Mouse (Mus musculus) embryonic facial prominence, embryonic 11.5 days (tissue): ENCODE data around the gene Adipoq. TPM values are rescaled to one million over a fixed set of nuclear protein-coding genes. Genes with fewer than 3 reads are reported as not detected.

Experiments
- ATAC-seq: fragments of 200-750 bp; cut with Nextera tagmentation; replicated peaks from 2 replicates; pipeline ENCODE4 v1.8.0; 2017; ENCODE audit warnings: low read depth; ENCODE audit not compliant: insufficient number of reproducible peaks, low FRiP score, low TSS enrichment
- DNase-seq: peaks from one replicate; pipeline ENCODE4 v3.0.0-alpha.2; 2015; ENCODE audit warnings: low spot score
- H3K27ac ChIP-seq: fragments of 300-500 bp; sonication (generic); replicated peaks from 2 replicates; pipeline ENCODE4 v1.5.1; 2014; ENCODE audit warnings: mild to moderate bottlenecking, low read depth, low read length, control low read depth
- H3K27me3 ChIP-seq: fragments of 300-500 bp; sonication (generic); 2 replicates; pipeline ENCODE4 v1.6.1; 2014; ENCODE audit warnings: mild to moderate bottlenecking, low read length, moderate library complexity, mixed read lengths; ENCODE audit not compliant: control insufficient read depth, insufficient read depth
- H3K36me3 ChIP-seq: fragments of 300-500 bp; sonication (generic); replicated peaks from 2 replicates; pipeline ENCODE4 v1.6.1; 2014; ENCODE audit warnings: low read depth, mild to moderate bottlenecking, low read length, moderate library complexity, mixed read lengths; ENCODE audit not compliant: control insufficient read depth, insufficient read depth
- H3K4me1 ChIP-seq: fragments of 300-500 bp; sonication (generic); 2 replicates; pipeline ENCODE4 v1.6.1; 2014; ENCODE audit warnings: low read length, mixed read lengths; ENCODE audit not compliant: control insufficient read depth, insufficient read depth
- H3K4me2 ChIP-seq: fragments of 300-500 bp; sonication (generic); 2 replicates; pipeline ENCODE4 v1.6.1; 2014; ENCODE audit warnings: low read depth, mild to moderate bottlenecking, control low read depth, low read length, moderate library complexity
- H3K4me3 ChIP-seq: fragments of 300-500 bp; sonication (generic); 2 replicates; pipeline ENCODE4 v1.5.1; 2014; ENCODE audit warnings: low read depth, low read length, control low read depth
- H3K9ac ChIP-seq: fragments of 300-500 bp; sonication (generic); replicated peaks from 2 replicates; pipeline ENCODE4 v1.6.1; 2014; ENCODE audit warnings: mild to moderate bottlenecking, control low read depth, low read length
- H3K9me3 ChIP-seq: fragments of 300-500 bp; sonication (generic); replicated peaks from 2 replicates; pipeline ENCODE4 v1.6.1; 2016; ENCODE audit warnings: mild to moderate bottlenecking, low read length, inconsistent platforms, mixed read lengths; ENCODE audit not compliant: control insufficient read depth
- WGBS: fragments of 180-500 bp; shearing (Covaris S2); extraction: QIAGEN DNeasy Blood & Tissue Kit; methylation state at CpG from one replicate; pipeline ENCODE4 v1.1.7; 2014; 5-methylcytosine and 5-hydroxymethylcytosine counted together
- polyA plus RNA-seq: library from polyadenylated mRNA; unstranded; fragments of >200 nt; fragmentation: Nextera tagmentation; extraction: Ambion mirVana; gene quantifications from 2 replicates; pipeline ENCODE4 v1.2.1, GENCODE M21; 2014

Adipoq gene
- polyA plus RNA-seq, 1 experiment from 2014 or later: not detected

GRCm38 (mm10) chr16:23103038-23103745 lies 43.1 kb upstream of the Adipoq start:
- Histone ChIP-seq H3K27ac (no peak overlapping the region), H3K4me2 (peak overlapping the region; percentile 37), H3K36me3 (no peaks in the 10 kb centered on the region), H3K4me3 (peak overlapping the region; percentile 13; the same call in 1 of the 2 replicates), H3K4me1 (peaks cover 3% of the 10 kb centered on the region), H3K27me3 (no peaks in the 10 kb centered on the region), H3K9me3 (no peaks in the 10 kb centered on the region), H3K9ac (peak overlapping the region; percentile 29; the same call in 1 of the 2 replicates)
- DNase-seq: no peak
- WGBS: 46% methylated on average over 17 of the region's 17 CpGs
- ATAC-seq: no peak

DNA sequence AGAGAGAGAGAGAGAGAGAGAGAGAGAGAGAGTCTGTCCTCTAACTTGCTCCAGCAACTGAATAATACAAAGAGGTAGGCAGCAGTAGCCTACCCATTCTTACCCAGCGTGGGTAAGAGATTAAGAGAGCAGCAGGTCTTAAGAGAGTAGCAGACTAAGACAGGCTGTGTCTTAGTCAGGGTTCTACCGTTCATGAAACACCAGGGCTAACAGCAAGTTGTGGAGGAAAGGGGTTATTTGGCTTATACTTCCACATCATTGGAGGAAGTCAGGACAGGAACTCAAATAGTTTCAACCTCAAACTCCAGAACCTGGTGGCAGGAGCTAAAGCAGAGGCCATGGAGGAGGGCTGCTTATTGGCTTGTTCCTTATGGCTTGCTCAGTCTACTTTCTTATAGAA lies 42.5 kb upstream of the Adipoq start:
- H3K27me3 ChIP-seq: no peaks in the 10 kb centered on the region
- DNase-seq: no peak
- H3K4me2 ChIP-seq: no peak overlapping the region
- H3K27ac ChIP-seq: no peak overlapping the region
- ATAC-seq: no peak
- H3K9me3 ChIP-seq: no peaks in the 10 kb centered on the region
- H3K9ac ChIP-seq: no peak overlapping the region
- WGBS: 63% methylated on average over 2 of the region's 2 CpGs
- H3K36me3 ChIP-seq: no peaks in the 10 kb centered on the region
- H3K4me3 ChIP-seq: no peak overlapping the region
- peaks cover 3% of the 10 kb centered on the region for H3K4me1 ChIP-seq

DNA sequence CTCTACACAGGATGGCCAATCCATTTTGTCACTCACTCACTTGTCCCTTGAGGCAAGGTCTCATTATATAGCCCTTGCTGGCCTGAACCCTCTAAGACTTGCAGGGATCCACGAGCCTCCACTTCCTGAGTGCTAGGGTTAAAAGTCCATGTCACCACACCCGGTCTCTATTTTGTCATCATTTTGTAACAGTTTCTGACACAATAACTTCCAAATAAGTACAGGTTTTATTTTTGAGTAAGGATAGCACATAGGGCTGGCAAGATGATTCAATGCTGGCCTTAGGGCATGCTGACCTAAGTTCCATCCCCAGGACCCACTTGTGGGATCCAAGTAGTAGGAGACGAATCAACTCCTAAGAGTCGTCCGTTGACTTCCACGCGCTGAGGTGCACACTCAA lies 40.2 kb upstream of the Adipoq start:
- Histone ChIP-seq H3K4me2 (no peak overlapping the region), H3K9me3 (no peaks in the 10 kb centered on the region), H3K27ac (no peak overlapping the region), H3K4me3 (no peak overlapping the region), H3K27me3 (no peaks in the 10 kb centered on the region), H3K4me1 (no peaks in the 10 kb centered on the region; the same call in 1 of the 2 replicates), H3K36me3 (no peaks in the 10 kb centered on the region; the same call in 1 of the 2 replicates), H3K9ac (no peak overlapping the region)
- DNase-seq (no peak), ATAC-seq (no peak)
- WGBS: 56% methylated on average over 7 of the region's 7 CpGs

GRCm38 (mm10) chr16:23107231-23107942 lies 38.9 kb upstream of the Adipoq start, which contains the start of gene Eif4a2:
TSS of gene Eif4a2 (plus strand) at chr16:23107444.
- no peaks in the 10 kb centered on the region for H3K9me3 ChIP-seq
- WGBS: under 1% methylated on average over 71 of the region's 71 CpGs
- ATAC-seq: peak; percentile 92

DNA sequence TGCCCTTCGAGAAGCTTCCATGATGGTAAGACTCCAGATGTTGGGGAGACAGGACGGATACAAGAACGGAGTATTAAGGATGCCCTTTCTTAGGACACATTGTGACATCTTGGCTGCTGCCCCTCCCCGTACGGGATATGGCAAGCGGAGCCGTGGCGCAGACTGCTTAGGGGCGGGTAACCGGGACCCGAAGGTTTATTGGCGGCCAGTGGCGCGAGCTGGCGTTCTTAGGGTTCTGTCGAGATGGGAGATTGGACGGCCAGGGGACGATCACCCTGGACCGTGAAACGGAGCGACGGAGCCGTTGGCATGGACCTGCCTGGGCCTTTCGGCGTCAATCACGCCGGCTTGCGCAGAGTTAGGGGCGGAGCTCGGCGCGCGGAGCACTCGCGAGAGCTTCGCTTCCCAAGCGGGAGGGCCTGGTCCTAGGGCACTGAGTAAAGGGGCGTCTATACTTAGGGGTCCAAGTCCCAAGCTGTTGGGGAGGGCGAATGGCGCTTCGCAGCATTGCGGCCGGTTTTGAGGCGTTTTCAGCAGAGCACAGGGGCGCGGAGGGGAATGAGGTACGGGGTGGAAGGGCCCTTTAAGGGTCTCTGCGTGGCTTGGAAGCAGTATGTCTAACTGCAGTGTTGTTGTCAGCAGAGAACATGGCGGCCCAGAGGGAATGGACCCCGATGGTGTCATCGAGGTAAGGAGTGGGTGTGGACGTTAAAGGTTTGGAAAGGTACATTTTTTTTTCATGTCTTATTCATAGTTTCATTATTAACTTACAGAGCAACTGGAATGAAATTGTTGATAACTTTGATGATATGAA lies 38.2 kb upstream of the Adipoq start:
- Histone ChIP-seq H3K9ac (peak overlapping the region; percentile 99), H3K4me3 (peak overlapping the region; percentile 99), H3K36me3 (peaks cover 3% of the 10 kb centered on the region), H3K4me1 (no peaks in the 10 kb centered on the region), H3K27ac (peak overlapping the region; percentile 94), H3K27me3 (no peaks in the 10 kb centered on the region), H3K4me2 (peak overlapping the region; percentile 55), H3K9me3 (no peaks in the 10 kb centered on the region)
- peak; percentile 87 for ATAC-seq
- DNase-seq: peak; percentile 83
- WGBS: under 1% methylated on average over 52 of the region's 52 CpGs

More at GRCm38 (mm10) chr16:23107231-23107942, 38.9 kb upstream of the Adipoq start, which contains the start of gene Eif4a2:
- peak within 1 kb of the TSS; percentile 99 for H3K4me3 ChIP-seq
- no peaks in the 10 kb centered on the region; the same call in 1 of the 2 replicates for H3K4me1 ChIP-seq
- H3K36me3 ChIP-seq: no peaks in the 10 kb centered on the region; the same call in 1 of the 2 replicates
- peak; percentile 93 for DNase-seq
- peak within 1 kb of the TSS; percentile 99 for H3K9ac ChIP-seq
- H3K27me3 ChIP-seq: no peaks in the 10 kb centered on the region
- peak within 1 kb of the TSS; percentile 55 for H3K4me2 ChIP-seq
- H3K27ac ChIP-seq: peak within 1 kb of the TSS; percentile 94

GRCm38 (mm10) chr16:23108943-23109342 lies 37.4 kb upstream of the Adipoq start:
- WGBS: 3% methylated on average over 5 of the region's 5 CpGs
- peak overlapping the region; percentile 99 for H3K4me3 ChIP-seq
- ATAC-seq (no peak), DNase-seq (no peak)
- H3K4me2 ChIP-seq: peak overlapping the region; percentile 55
- H3K4me1 ChIP-seq: no peaks in the 10 kb centered on the region
- peak overlapping the region; percentile 99 for H3K9ac ChIP-seq
- H3K9me3 ChIP-seq: no peaks in the 10 kb centered on the region
- no peak overlapping the region for H3K27ac ChIP-seq
- no peaks in the 10 kb centered on the region for H3K27me3 ChIP-seq
- peaks cover 4% of the 10 kb centered on the region for H3K36me3 ChIP-seq

DNA sequence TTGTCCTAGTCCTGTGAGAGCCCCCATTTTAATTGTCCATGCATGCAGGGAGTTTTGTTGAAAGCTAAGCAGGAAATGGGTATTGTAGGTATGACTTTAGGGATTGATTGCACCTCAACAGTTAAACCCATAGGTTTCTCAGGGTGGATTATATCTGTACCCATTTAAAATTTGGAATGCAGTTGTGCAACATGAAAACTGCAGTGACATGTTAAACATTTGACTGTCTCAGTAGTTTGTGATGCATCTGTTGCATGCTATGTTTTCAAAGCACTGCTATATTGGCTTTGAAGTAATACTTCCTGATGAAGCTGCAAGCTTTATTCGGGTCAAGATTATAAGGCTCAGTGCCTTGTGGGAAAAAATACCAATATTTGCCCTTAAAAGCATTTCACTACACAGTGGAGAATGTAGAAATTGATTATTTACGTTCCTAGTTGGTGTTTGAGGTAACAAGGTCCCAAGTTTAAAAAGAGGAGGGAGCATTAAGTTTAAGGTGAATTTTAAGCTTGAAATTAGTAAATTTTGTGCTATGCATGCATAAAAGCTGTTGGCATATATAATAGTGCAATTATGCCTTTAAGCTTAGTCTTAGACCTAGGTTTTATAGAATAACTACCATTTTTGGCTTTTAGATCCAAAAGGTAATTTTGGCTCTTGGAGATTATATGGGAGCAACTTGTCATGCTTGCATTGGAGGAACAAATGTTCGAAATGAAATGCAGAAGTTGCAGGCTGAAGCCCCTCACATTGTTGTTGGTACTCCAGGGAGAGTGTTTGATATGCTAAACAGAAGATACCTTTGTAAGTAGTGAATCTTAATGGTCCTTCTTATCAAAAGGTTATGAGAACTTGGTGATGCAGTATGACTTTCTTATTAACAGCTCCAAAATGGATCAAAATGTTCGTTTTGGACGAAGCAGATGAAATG lies 36.7 kb upstream of the Adipoq start:
- H3K27me3 ChIP-seq: no peaks in the 10 kb centered on the region
- H3K4me1 ChIP-seq: no peaks in the 10 kb centered on the region
- DNase-seq (no peak), ATAC-seq (no peak)
- H3K27ac ChIP-seq: no peak overlapping the region
- WGBS: 67% methylated on average over 5 of the region's 5 CpGs
- peak overlapping the region; percentile 99 for H3K4me3 ChIP-seq
- no peaks in the 10 kb centered on the region for H3K9me3 ChIP-seq
- peaks cover 7% of the 10 kb centered on the region for H3K36me3 ChIP-seq
- H3K4me2 ChIP-seq: peak overlapping the region; percentile 55
- peak overlapping the region; percentile 99 for H3K9ac ChIP-seq
